Mouse (Mus musculus): ENCODE data around the gene Map2k7.

DNA sequence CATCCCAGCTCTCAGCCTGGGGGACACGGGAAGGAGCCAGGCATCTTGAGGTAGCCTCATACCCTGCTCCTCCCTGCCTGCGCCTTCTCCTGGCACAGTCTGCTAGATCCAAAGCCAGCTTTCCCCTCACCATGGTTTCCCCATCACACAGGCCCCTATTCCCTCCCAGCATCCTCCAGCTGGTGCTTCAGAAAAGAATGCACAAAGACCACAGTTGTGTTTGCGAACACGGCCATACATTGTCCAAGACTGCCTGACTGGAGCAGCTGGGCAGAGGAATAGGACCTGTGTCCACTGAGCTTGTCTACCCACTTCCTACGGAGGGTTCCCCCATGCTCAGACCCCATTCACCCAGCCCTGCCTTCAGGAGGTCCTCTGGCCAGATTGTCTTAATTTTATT, 46.2 kb upstream of the Map2k7 start:
- TF ChIP-seq CTCF (IDR thresholded peaks at IDR 0.05) (no peak), POLR2A (IDR thresholded peaks at IDR 0.05; ENCODE audit: insufficient read depth, low read depth, low read length) (no peak), EP300 (IDR thresholded peaks at IDR 0.05; ENCODE audit: insufficient read depth, low read depth, low read length) (no peak)
